Mouse (Mus musculus): Measurements from ENCODE around the gene Lbp.

GRCm38 (mm10) chr2:158325609-158326008 lies 19.3 kb downstream of the Lbp start:
- TF ChIP-seq CTCF (IDR thresholded peaks at IDR 0.05): no peak
- no peak for TF ChIP-seq POLR2A (IDR thresholded peaks at IDR 0.05; ENCODE audit: insufficient read depth, low read depth, low read length)
- TF ChIP-seq EP300 (IDR thresholded peaks at IDR 0.05; ENCODE audit: insufficient read depth, low read depth, low read length): no peak
